Mouse (Mus musculus) megakaryocyte, embryonic 14.5 days (primary cell): Measurements from ENCODE around the gene Tubb4b.

Experiments used
- FLI1 ChIP-seq: IDR thresholded peaks from 2 replicates; pipeline ENCODE4 v1.6.1; 2012; ENCODE audit warnings: low read length, inconsistent platforms, mixed read lengths
- GATA1 ChIP-seq: IDR thresholded peaks from 3 replicates; pipeline ENCODE4 v1.6.1; 2012; ENCODE audit warnings: mixed read lengths, low read length, inconsistent platforms, borderline replicate concordance

DNA sequence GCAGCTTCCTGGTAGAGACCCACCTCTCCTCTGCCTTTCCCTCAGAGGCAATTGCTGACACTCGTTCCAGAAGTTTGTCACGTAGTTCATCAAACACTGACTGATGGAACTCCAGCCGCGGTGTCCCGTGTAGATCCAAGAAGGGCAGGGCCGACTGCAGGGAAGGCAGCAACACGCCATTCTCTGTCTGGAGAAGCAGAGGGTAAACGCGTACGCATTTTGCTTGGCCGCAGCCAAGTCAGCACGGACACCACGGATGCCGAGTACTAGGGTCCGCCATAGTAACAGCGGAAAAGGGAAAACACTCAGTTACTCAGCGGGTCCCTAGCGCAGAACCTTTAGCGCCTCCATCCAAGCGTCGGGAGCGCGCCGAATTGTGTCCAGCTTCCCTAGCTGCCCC is 13.8 kb downstream of the Tubb4b start:
- no peak for TF ChIP-seq GATA1
- TF ChIP-seq FLI1 = no peak
